Mouse (Mus musculus) heart, embryonic 11.5 days (tissue): ENCODE measurements at regions not wholly inside any gene's neighbourhood (a gene's known extent, or its start where the extent isn't known, plus 50 kb on each side); places are given as distances from the start of the nearest gene placed in this dataset.

ENCODE experiments used
- ATAC-seq: fragments of 200-750 bp; cut with Nextera tagmentation; replicated peaks from 2 replicates; pipeline ENCODE4 v1.8.0; 2017; ENCODE audit warnings: moderate library complexity; ENCODE audit not compliant: insufficient number of reproducible peaks, low FRiP score, low TSS enrichment
- H3K27ac ChIP-seq: fragments of 300-500 bp; sonication (generic); 2 replicates; pipeline ENCODE4 v1.5.1; 2014; ENCODE audit warnings: mild to moderate bottlenecking, low read depth, low read length
- H3K27me3 ChIP-seq: fragments of 300-500 bp; sonication (generic); 2 replicates; pipeline ENCODE4 v1.6.1; 2014; ENCODE audit warnings: mild to moderate bottlenecking, low read length, mixed read lengths; ENCODE audit not compliant: control insufficient read depth, insufficient read depth
- H3K36me3 ChIP-seq: fragments of 300-500 bp; sonication (generic); 2 replicates; pipeline ENCODE4 v1.6.1; 2014; ENCODE audit warnings: mild to moderate bottlenecking, low read length, moderate library complexity, mixed read lengths; ENCODE audit not compliant: control insufficient read depth, insufficient read depth
- H3K4me1 ChIP-seq: fragments of 300-500 bp; sonication (generic); 2 replicates; pipeline ENCODE4 v1.6.1; 2014; ENCODE audit warnings: low read length; ENCODE audit not compliant: control insufficient read depth, insufficient read depth
- H3K4me2 ChIP-seq: fragments of 300-500 bp; sonication (generic); 2 replicates; pipeline ENCODE4 v1.6.1; 2014; ENCODE audit warnings: mild to moderate bottlenecking, moderate library complexity
- H3K4me3 ChIP-seq: fragments of 300-500 bp; sonication (generic); 2 replicates; pipeline ENCODE4 v1.5.1; 2014; ENCODE audit warnings: low read depth, low read length
- H3K9ac ChIP-seq: fragments of 300-500 bp; sonication (generic); 2 replicates; pipeline ENCODE4 v1.6.1; 2014; ENCODE audit warnings: mild to moderate bottlenecking, low read depth, low read length, moderate library complexity
- H3K9me3 ChIP-seq: fragments of 300-500 bp; sonication (generic); replicated peaks from 2 replicates; pipeline ENCODE4 v1.6.1; 2016; ENCODE audit warnings: low read length; ENCODE audit not compliant: control insufficient read depth
- WGBS: fragments of 180-500 bp; shearing (Covaris S2); extraction: QIAGEN DNeasy Blood & Tissue Kit; methylation state at CpG from one replicate; pipeline ENCODE4 v1.1.7; 2014; ENCODE audit not compliant: insufficient replicate concordance; 5-methylcytosine and 5-hydroxymethylcytosine counted together

GRCm38 (mm10) chr13:99092279-99092930 is 92.2 kb upstream of the Zfp366 start:
- Histone ChIP-seq H3K4me2 (peak overlapping the region; percentile 34), H3K9ac (peak overlapping the region; percentile 43; the same call in 1 of the 2 replicates), H3K36me3 (no peaks in the 10 kb centered on the region), H3K4me1 (peaks cover 12% of the 10 kb centered on the region; the same call in 1 of the 2 replicates), H3K27me3 (no peaks in the 10 kb centered on the region), H3K4me3 (no peak overlapping the region), H3K27ac (no peak overlapping the region), H3K9me3 (no peaks in the 10 kb centered on the region)
- 29% methylated on average over 14 of the region's 14 CpGs for WGBS
- ATAC-seq = no peak

GRCm38 (mm10) chr13:99091562-99092278 is 92.9 kb upstream of the Zfp366 start:
- Histone ChIP-seq H3K36me3 (no peaks in the 10 kb centered on the region), H3K4me1 (peaks cover 12% of the 10 kb centered on the region; the same call in 1 of the 2 replicates), H3K9ac (no peak overlapping the region), H3K4me3 (no peak overlapping the region), H3K27ac (no peak overlapping the region), H3K9me3 (no peaks in the 10 kb centered on the region), H3K27me3 (no peaks in the 10 kb centered on the region), H3K4me2 (peak overlapping the region; percentile 34)
- no peak for ATAC-seq
- 58% methylated on average over 7 of the region's 7 CpGs for WGBS

DNA sequence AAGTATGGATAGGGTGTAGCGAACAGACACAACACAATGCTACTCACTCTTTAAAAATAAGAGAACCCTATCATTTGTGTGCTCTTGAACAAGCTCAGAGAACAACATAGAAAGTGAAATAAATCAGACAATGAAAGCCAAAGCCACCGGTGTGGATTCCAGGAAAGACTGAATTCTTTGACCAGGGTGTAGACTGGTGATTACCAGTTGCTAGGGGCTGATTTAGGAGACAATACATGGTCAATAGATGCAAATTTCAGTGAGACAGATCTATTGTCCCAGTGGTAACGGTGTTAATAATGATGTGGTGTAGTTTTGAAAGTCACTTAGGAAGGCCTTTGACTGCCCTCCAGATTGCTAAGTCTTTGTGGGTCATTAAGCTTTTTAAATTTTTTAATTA is 94.3 kb upstream of the Zfp366 start:
- 86% methylated on average over 3 of the region's 3 CpGs for WGBS
- no peak overlapping the region for H3K4me3 ChIP-seq
- no peak overlapping the region for H3K4me2 ChIP-seq
- no peaks in the 10 kb centered on the region for H3K27me3 ChIP-seq
- no peaks in the 10 kb centered on the region for H3K9me3 ChIP-seq
- H3K27ac ChIP-seq = no peak overlapping the region
- no peak overlapping the region for H3K9ac ChIP-seq
- no peaks in the 10 kb centered on the region for H3K36me3 ChIP-seq
- peaks cover 12% of the 10 kb centered on the region; the same call in 1 of the 2 replicates for H3K4me1 ChIP-seq
- ATAC-seq = no peak

- no peak overlapping the region for H3K4me2 ChIP-seq
- no peaks in the 10 kb centered on the region for H3K27me3 ChIP-seq
- H3K4me3 ChIP-seq = no peak overlapping the region
- peaks cover 12% of the 10 kb centered on the region; the same call in 1 of the 2 replicates for H3K4me1 ChIP-seq
- no peak overlapping the region for H3K27ac ChIP-seq
- H3K9me3 ChIP-seq = no peaks in the 10 kb centered on the region
- no peak for ATAC-seq
- WGBS = 85% methylated on average over 4 of the region's 4 CpGs
- no peaks in the 10 kb centered on the region for H3K36me3 ChIP-seq
- H3K9ac ChIP-seq = no peak overlapping the region
Observed at GRCm38 (mm10) chr13:99088285-99088684, 96.3 kb upstream of the Zfp366 start.

DNA sequence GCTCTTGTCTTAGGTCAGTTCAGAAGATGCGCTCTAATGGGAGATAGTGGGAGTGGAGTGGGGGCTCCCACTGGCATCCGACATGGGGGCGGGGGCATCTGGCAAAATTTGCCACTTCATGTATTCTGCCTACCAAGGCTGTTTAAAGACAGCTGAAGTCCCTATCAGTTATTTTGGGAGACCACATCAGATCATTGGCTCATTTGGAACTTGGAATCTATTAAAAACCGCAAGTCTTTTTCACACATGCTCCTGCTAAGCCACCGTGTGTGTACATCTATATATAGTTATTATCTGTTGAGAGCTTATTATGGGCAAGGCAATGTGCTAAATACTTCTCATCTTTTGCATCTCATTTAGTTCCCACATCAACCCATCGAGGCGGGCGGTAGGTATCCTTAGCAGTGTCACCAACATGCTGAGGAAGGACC is 95.0 kb upstream of the 1700024P04Rik start:
- no peak overlapping the region for H3K4me3 ChIP-seq
- no peaks in the 10 kb centered on the region for H3K4me1 ChIP-seq
- 88% methylated on average over 8 of the region's 8 CpGs for WGBS
- no peak overlapping the region for H3K27ac ChIP-seq
- H3K4me2 ChIP-seq = no peak overlapping the region
- H3K9ac ChIP-seq = no peak overlapping the region
- H3K27me3 ChIP-seq = no peaks in the 10 kb centered on the region
- no peaks in the 10 kb centered on the region for H3K9me3 ChIP-seq
- H3K36me3 ChIP-seq = no peaks in the 10 kb centered on the region
- no peak for ATAC-seq

DNA sequence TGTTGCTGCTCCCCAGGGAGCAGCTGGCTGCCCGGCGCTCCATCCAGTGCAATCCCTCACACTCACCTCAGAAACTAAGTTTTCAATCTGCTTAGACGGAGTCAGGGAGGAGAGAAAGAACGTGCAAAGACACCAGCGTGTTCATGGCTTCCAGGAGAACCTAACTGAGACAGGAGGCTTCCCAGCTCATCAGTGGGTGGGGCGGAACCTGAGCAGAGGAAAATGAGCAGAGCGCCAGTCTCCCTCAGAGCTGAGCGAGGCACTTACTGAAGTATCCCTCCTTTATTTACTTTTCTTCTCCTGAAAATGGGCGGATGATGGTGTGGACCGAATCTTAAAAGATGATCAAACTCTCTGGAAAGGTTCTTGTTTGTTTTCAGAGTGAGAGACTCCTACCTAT is 94.3 kb upstream of the 1700024P04Rik start:
- no peak overlapping the region for H3K9ac ChIP-seq
- no peak overlapping the region for H3K4me3 ChIP-seq
- H3K27me3 ChIP-seq = no peaks in the 10 kb centered on the region
- no peaks in the 10 kb centered on the region for H3K9me3 ChIP-seq
- no peak overlapping the region for H3K4me2 ChIP-seq
- no peak for ATAC-seq
- 77% methylated on average over 10 of the region's 10 CpGs for WGBS
- no peaks in the 10 kb centered on the region for H3K36me3 ChIP-seq
- H3K4me1 ChIP-seq = no peaks in the 10 kb centered on the region
- H3K27ac ChIP-seq = no peak overlapping the region

- H3K9ac ChIP-seq = no peak overlapping the region
- no peak overlapping the region for H3K4me2 ChIP-seq
- no peaks in the 10 kb centered on the region for H3K9me3 ChIP-seq
- ATAC-seq = no peak
- H3K27ac ChIP-seq = no peak overlapping the region
- WGBS = 44% methylated on average over 6 of the region's 6 CpGs
- no peaks in the 10 kb centered on the region for H3K36me3 ChIP-seq
- H3K4me3 ChIP-seq = no peak overlapping the region
- H3K27me3 ChIP-seq = no peaks in the 10 kb centered on the region
- H3K4me1 ChIP-seq = no peaks in the 10 kb centered on the region
Observed at GRCm38 (mm10) chr13:99077039-99077749, 92.8 kb upstream of the 1700024P04Rik start.

DNA sequence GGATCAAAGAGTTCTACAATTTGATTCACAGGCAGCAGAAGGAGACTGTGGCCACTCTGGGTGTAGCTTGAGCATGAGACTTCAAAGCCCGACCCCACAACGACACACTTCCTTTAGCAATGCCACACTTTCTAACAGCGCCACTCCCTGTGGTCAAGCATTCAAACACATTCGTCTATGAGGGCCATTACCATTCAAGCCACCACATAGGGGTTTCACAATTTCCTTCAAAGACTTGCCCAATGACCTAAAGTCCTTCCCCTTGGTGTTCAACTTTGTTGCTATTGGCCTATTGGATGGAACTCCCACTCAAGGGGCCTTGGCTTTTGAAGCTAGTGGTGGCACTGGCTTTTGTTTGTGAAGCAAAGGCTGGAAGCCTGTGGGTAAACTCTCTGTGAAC is 91.1 kb upstream of the 1700024P04Rik start:
- Histone ChIP-seq H3K4me1 (peaks cover 3% of the 10 kb centered on the region; the same call in 1 of the 2 replicates), H3K27ac (no peak overlapping the region), H3K9ac (no peak overlapping the region), H3K36me3 (no peaks in the 10 kb centered on the region), H3K4me3 (no peak overlapping the region), H3K9me3 (no peaks in the 10 kb centered on the region), H3K27me3 (no peaks in the 10 kb centered on the region), H3K4me2 (no peak overlapping the region)
- 80% methylated on average over 4 of the region's 4 CpGs for WGBS
- ATAC-seq = no peak
